Mouse (Mus musculus): ENCODE data around the gene Vmn2r81. TPM values are rescaled to one million over a fixed set of nuclear protein-coding genes. Genes with fewer than 3 reads are reported as not detected.
"Not testable (repeated sequence)": the region's sequence is repeated elsewhere in the genome, so short reads cannot be mapped to it uniquely, and the experiment has no call there.

Vmn2r81 gene
- not detected in 2 replicates for polyA plus RNA-seq (2015; fragmentation: Nextera tagmentation; extraction: Ambion mirVana)

DNA sequence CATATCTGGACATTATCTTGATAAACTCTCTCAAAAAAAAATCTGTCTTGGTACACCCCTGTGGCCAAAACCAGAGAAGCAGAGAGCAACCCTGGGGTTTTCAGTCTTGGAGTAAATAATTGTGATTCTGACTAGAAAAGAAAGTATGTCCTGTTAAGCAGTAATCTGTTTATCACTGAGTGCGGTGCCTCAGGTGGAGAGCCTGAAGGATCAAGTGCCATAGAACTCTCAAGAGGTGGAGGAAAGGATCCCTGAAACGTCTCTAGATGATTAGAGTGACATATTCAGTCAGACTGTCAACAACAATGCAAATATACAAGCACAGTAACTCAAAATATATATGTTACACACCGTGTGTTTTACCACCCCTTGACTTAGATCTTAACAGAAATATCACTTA, at the start of gene Vmn2r81:
Gene Vmn2r81, plus strand, starts transcription at position 301 of the 400 bp plus-strand sequence.
- H3K27me3 ChIP-seq; H3K27ac ChIP-seq (replicated peaks); ATAC-seq (ENCODE audit: low FRiP score, low read depth); H3K4me2 ChIP-seq; H3K36me3 ChIP-seq; H3K9me3 ChIP-seq; H3K9ac ChIP-seq; H3K4me3 ChIP-seq; H3K4me1 ChIP-seq (replicated peaks): not testable (repeated sequence)
- WGBS: 69% methylated on average over 3 of the region's 3 CpGs

GRCm38 (mm10) chr10:79199973-79200372, 47.5 kb upstream of the Vmn2r81 start:
- not testable (repeated sequence) for H3K4me3 ChIP-seq; H3K4me2 ChIP-seq; H3K27ac ChIP-seq (replicated peaks); H3K9me3 ChIP-seq; H3K27me3 ChIP-seq; ATAC-seq (ENCODE audit: low FRiP score, low read depth); H3K4me1 ChIP-seq (replicated peaks); H3K9ac ChIP-seq; H3K36me3 ChIP-seq
- WGBS: 78% methylated on average over 1 of the region's 1 CpGs

- H3K4me1 ChIP-seq (replicated peaks): no peaks in the 10 kb centered on the region
- no peak overlapping the region for H3K4me2 ChIP-seq
- H3K27ac ChIP-seq (replicated peaks): no peak overlapping the region
- no peak for ATAC-seq (ENCODE audit: low FRiP score, low read depth)
- H3K9ac ChIP-seq: no peak overlapping the region
- no peaks in the 10 kb centered on the region for H3K27me3 ChIP-seq
- no peaks in the 10 kb centered on the region for H3K36me3 ChIP-seq
- no peak overlapping the region for H3K4me3 ChIP-seq
- H3K9me3 ChIP-seq: no peaks in the 10 kb centered on the region
These were observed 27.1 kb upstream of the Vmn2r81 start for GRCm38 (mm10) chr10:79220432-79220831.

GRCm38 (mm10) chr10:79221606-79222005, 25.9 kb upstream of the Vmn2r81 start:
- H3K36me3 ChIP-seq: no peaks in the 10 kb centered on the region
- no peak overlapping the region for H3K4me3 ChIP-seq
- H3K4me1 ChIP-seq (replicated peaks): no peaks in the 10 kb centered on the region
- H3K27me3 ChIP-seq: no peaks in the 10 kb centered on the region
- no peak overlapping the region for H3K27ac ChIP-seq (replicated peaks)
- H3K9ac ChIP-seq: no peak overlapping the region
- H3K4me2 ChIP-seq: no peak overlapping the region
- ATAC-seq (ENCODE audit: low FRiP score, low read depth): no peak
- no peaks in the 10 kb centered on the region for H3K9me3 ChIP-seq

DNA sequence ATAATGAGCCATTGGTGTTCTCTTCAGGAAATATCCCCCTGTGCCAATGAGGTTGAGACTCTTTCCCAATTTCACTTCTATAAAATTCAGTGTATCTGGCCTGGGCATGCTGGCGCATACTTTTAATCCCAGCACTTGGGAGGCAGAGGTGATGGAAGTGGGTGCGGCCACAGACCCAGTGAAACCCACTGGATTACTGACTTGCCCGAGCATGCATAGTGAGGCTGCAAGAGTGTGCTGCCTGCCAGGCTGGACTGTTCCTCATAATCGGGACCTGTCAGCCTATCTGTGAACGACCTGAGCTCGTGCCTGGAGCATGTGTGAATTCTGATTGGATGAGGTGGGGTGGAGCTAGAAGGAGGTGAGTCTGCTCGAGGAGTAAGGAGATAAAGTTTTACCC, 25.3 kb upstream of the Vmn2r81 start:
- H3K36me3 ChIP-seq: no peaks in the 10 kb centered on the region
- no peaks in the 10 kb centered on the region for H3K4me1 ChIP-seq (replicated peaks)
- H3K9ac ChIP-seq: no peak overlapping the region
- 77% methylated on average over 7 of the region's 7 CpGs for whole genome bisulfite sequencing
- no peak overlapping the region for H3K27ac ChIP-seq (replicated peaks)
- no peak overlapping the region for H3K4me2 ChIP-seq
- ATAC-seq (ENCODE audit: low FRiP score, low read depth): no peak
- no peak overlapping the region for H3K4me3 ChIP-seq
- no peaks in the 10 kb centered on the region for H3K9me3 ChIP-seq
- H3K27me3 ChIP-seq: no peaks in the 10 kb centered on the region

- H3K9ac ChIP-seq: not testable (repeated sequence)
These were observed 74.7 kb downstream of the Vmn2r81 start for GRCm38 (mm10) chr10:79322033-79322736.

DNA sequence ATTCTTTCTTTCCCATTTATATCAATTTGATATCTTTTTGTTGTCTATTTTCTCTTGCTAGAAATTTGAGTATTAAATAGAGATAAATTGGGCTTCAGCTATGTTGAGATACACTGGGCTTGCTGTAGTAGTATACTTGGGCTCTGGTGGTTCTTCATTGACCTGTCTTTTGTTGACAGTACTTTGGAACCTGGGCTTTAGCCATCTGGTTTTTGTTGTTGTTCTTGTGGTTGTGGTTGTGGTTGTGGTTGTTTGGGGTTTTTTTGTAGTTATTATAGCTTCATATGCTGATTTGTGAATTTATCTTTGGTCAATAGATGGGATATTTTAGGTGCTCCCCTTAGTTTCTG, 75.2 kb downstream of the Vmn2r81 start:
- peak overlapping the region; percentile 49; the same call in 1 of the 2 replicates for H3K4me2 ChIP-seq
- no peaks in the 10 kb centered on the region for H3K36me3 ChIP-seq
- no peak overlapping the region for H3K9ac ChIP-seq
- H3K9me3 ChIP-seq: no peaks in the 10 kb centered on the region
- ATAC-seq (ENCODE audit: low FRiP score, low read depth): no peak
- H3K4me3 ChIP-seq: no peak overlapping the region
- H3K27me3 ChIP-seq: no peaks in the 10 kb centered on the region
- H3K27ac ChIP-seq (replicated peaks): no peak overlapping the region
- H3K4me1 ChIP-seq (replicated peaks): no peaks in the 10 kb centered on the region

More at GRCm38 (mm10) chr10:79322033-79322736, 74.7 kb downstream of the Vmn2r81 start:
- ATAC-seq (ENCODE audit: low FRiP score, low read depth); H3K4me1 ChIP-seq (replicated peaks); H3K36me3 ChIP-seq; H3K27me3 ChIP-seq; H3K9me3 ChIP-seq: not testable (repeated sequence)
- Histone ChIP-seq H3K4me3 (peak overlapping the region; percentile 40), H3K27ac (replicated peaks) (0 out of 2 replicates have a peak overlapping the region, but pooled peaks have one; percentile 48), H3K4me2 (peak overlapping the region; percentile 49)
- WGBS: 6% methylated on average over 16 of the region's 16 CpGs

Other genes starting within 250 kb of the Vmn2r81 start
- gene Olfr1351, start 235.2 kb upstream of the Vmn2r81 start, polyA plus RNA-seq (2015; fragmentation: Nextera tagmentation; extraction: Ambion mirVana): not detected in 2 replicates
- 0.20 and 0.53 TPM in 2 replicates for gene Olfr57, start 219.0 kb upstream of the Vmn2r81 start, polyA plus RNA-seq (2015; fragmentation: Nextera tagmentation; extraction: Ambion mirVana)
- 42.8 and 44.6 TPM in 2 replicates for gene 2610008E11Rik, start 150.1 kb upstream of the Vmn2r81 start, polyA plus RNA-seq (2015; fragmentation: Nextera tagmentation; extraction: Ambion mirVana)
- gene Vmn2r80, start 98.9 kb upstream of the Vmn2r81 start, polyA plus RNA-seq (2015; fragmentation: Nextera tagmentation; extraction: Ambion mirVana): not detected in 2 replicates
- not detected in 2 replicates for gene Vmn2r82, start 108.8 kb downstream of the Vmn2r81 start, polyA plus RNA-seq (2015; fragmentation: Nextera tagmentation; extraction: Ambion mirVana)
- gene Vmn2r83, start 221.0 kb downstream of the Vmn2r81 start, polyA plus RNA-seq (2015; fragmentation: Nextera tagmentation; extraction: Ambion mirVana): not detected in 2 replicates

All from hindbrain, embryonic 15.5 days (tissue).